Mouse (Mus musculus) telencephalon, adult 2 months (tissue): ENCODE results near the gene Ache.
"Not testable (repeated sequence)": the region's sequence is repeated elsewhere in the genome, so short reads cannot be mapped to it uniquely, and the experiment has no call there.

Source experiments
- DNase-seq: peaks from one replicate; pipeline ENCODE4 v3.0.0-alpha.2; 2011; ENCODE audit warnings: low read depth, low spot score

Ache gene

GRCm38 (mm10) chr5:137287032-137287952 is at the start of gene Ache:
Gene Ache, plus strand, starts transcription at chr5:137287519.
- DNase-seq, result peak; percentile 75

- no peak for DNase-seq
These were observed 23.2 kb upstream of the Ache start for GRCm38 (mm10) chr5:137263897-137264720.

GRCm38 (mm10) chr5:137264787-137265186 is 22.5 kb upstream of the Ache start:
- DNase-seq, result no peak

- DNase-seq, result no peak
These were observed 19.0 kb upstream of the Ache start for GRCm38 (mm10) chr5:137268131-137268910.

- DNase-seq, result no peak
These were observed 9.7 kb upstream of the Ache start for GRCm38 (mm10) chr5:137277360-137278342.

GRCm38 (mm10) chr5:137284411-137284810 is 2.9 kb upstream of the Ache start:
- DNase-seq, result not testable (repeated sequence)

GRCm38 (mm10) chr5:137285045-137285444 is 2.3 kb upstream of the Ache start:
- DNase-seq, result no peak

GRCm38 (mm10) chr5:137285986-137286385 is 1.3 kb upstream of the Ache start:
- DNase-seq, result no peak

GRCm38 (mm10) chr5:137286655-137287031 is 676 bp upstream of the Ache start:
- DNase-seq, result peak; percentile 81

- DNase-seq, result no peak
These were observed 829 bp downstream of the Ache start for GRCm38 (mm10) chr5:137287953-137288743.

GRCm38 (mm10) chr5:137288999-137289470 is 1.7 kb downstream of the Ache start:
- DNase-seq, result peak; percentile 50

GRCm38 (mm10) chr5:137289591-137290365 is 2.5 kb downstream of the Ache start:
- no peak for DNase-seq

- DNase-seq, result no peak
These were observed 3.4 kb downstream of the Ache start for GRCm38 (mm10) chr5:137290677-137291076.

- DNase-seq, result no peak
These were observed 4.1 kb downstream of the Ache start for GRCm38 (mm10) chr5:137291381-137291926.

- peak; percentile 68 for DNase-seq
These were observed 6.0 kb downstream of the Ache start for GRCm38 (mm10) chr5:137293282-137293681.

- DNase-seq, result peak; percentile 95
These were observed 6.8 kb downstream of the Ache start, which contains the start of gene Ufsp1 for GRCm38 (mm10) chr5:137293839-137294743. Gene Ufsp1, plus strand, starts transcription at chr5:137294629.

- no peak for DNase-seq
These were observed 7.4 kb downstream of the Ache start for GRCm38 (mm10) chr5:137294744-137295093.
